Mouse (Mus musculus): ENCODE data around the gene Klrb1.

- TF ChIP-seq CTCF (IDR thresholded peaks at IDR 0.05; ENCODE audit: borderline replicate concordance, insufficient read depth, low read depth, low read length) (no peak), POLR2A (IDR thresholded peaks at IDR 0.05; ENCODE audit: borderline replicate concordance, insufficient read depth, low read length) (no peak)
Measured at GRCm38 (mm10) chr6:128679574-128679973, 43.3 kb downstream of the Klrb1 start.

All from cerebellum, adult 2 months (tissue).